Mouse (Mus musculus): ENCODE data around the gene Pdzd7. TPM values are rescaled to one million over a fixed set of nuclear protein-coding genes. Genes with fewer than 3 reads are reported as not detected.

Gene Pdzd7
- polyA plus RNA-seq, 1 experiment from 2014 or later = 0.62 TPM

GRCm38 (mm10) chr19:45021362-45021761 lies 24.2 kb downstream of the Pdzd7 start:
- H3K4me2 ChIP-seq (replicated peaks; ENCODE audit: low read depth, low read length) = no peak overlapping the region
- no peak for ATAC-seq (ENCODE audit: insufficient number of reproducible peaks, insufficient read depth, low FRiP score, low read depth)
- H3K9ac ChIP-seq (replicated peaks; ENCODE audit: low read depth, low read length) = no peak overlapping the region
- H3K27me3 ChIP-seq (ENCODE audit: control insufficient read depth, insufficient read depth, low read length) = no peaks in the 10 kb centered on the region
- H3K4me3 ChIP-seq (ENCODE audit: low read depth, low read length) = no peak overlapping the region
- no peaks in the 10 kb centered on the region for H3K9me3 ChIP-seq (ENCODE audit: control insufficient read depth, low read depth, low read length)
- H3K27ac ChIP-seq (ENCODE audit: low read length) = no peak overlapping the region
- H3K4me1 ChIP-seq (ENCODE audit: control insufficient read depth, insufficient read depth, low read length) = peaks cover 37% of the 10 kb centered on the region
- WGBS = 90% methylated on average over 15 of the region's 15 CpGs
- peaks cover 38% of the 10 kb centered on the region for H3K36me3 ChIP-seq (ENCODE audit: control insufficient read depth, insufficient read depth, low read length)

GRCm38 (mm10) chr19:45020348-45020747 lies 25.2 kb downstream of the Pdzd7 start:
- H3K4me1 ChIP-seq (ENCODE audit: control insufficient read depth, insufficient read depth, low read length) = peaks cover 37% of the 10 kb centered on the region
- WGBS = 55% methylated on average over 6 of the region's 6 CpGs
- H3K9me3 ChIP-seq (ENCODE audit: control insufficient read depth, low read depth, low read length) = no peaks in the 10 kb centered on the region
- peaks cover 28% of the 10 kb centered on the region for H3K36me3 ChIP-seq (ENCODE audit: control insufficient read depth, insufficient read depth, low read length)
- H3K4me3 ChIP-seq (ENCODE audit: low read depth, low read length) = no peak overlapping the region
- H3K9ac ChIP-seq (replicated peaks; ENCODE audit: low read depth, low read length) = no peak overlapping the region
- no peaks in the 10 kb centered on the region for H3K27me3 ChIP-seq (ENCODE audit: control insufficient read depth, insufficient read depth, low read length)
- H3K4me2 ChIP-seq (replicated peaks; ENCODE audit: low read depth, low read length) = peak overlapping the region; percentile 10; the same call in 1 of the 2 replicates
- H3K27ac ChIP-seq (ENCODE audit: low read length) = no peak overlapping the region
- no peak for ATAC-seq (ENCODE audit: insufficient number of reproducible peaks, insufficient read depth, low FRiP score, low read depth)

- no peak for ATAC-seq (ENCODE audit: insufficient number of reproducible peaks, insufficient read depth, low FRiP score, low read depth)
- H3K4me1 ChIP-seq (ENCODE audit: control insufficient read depth, insufficient read depth, low read length) = peaks cover 47% of the 10 kb centered on the region
- 0% methylated on average over 13 of the region's 13 CpGs for WGBS
These were observed 27.1 kb downstream of the Pdzd7 start for GRCm38 (mm10) chr19:45018351-45018831.

GRCm38 (mm10) chr19:45017909-45018308 lies 27.6 kb downstream of the Pdzd7 start:
- Histone ChIP-seq H3K4me2 (replicated peaks; ENCODE audit: low read depth, low read length) (peak overlapping the region; percentile 91), H3K9ac (replicated peaks; ENCODE audit: low read depth, low read length) (peak overlapping the region; percentile 76), H3K4me1 (ENCODE audit: control insufficient read depth, insufficient read depth, low read length) (peaks cover 47% of the 10 kb centered on the region), H3K4me3 (ENCODE audit: low read depth, low read length) (peak overlapping the region; percentile 87), H3K27me3 (ENCODE audit: control insufficient read depth, insufficient read depth, low read length) (no peaks in the 10 kb centered on the region), H3K36me3 (ENCODE audit: control insufficient read depth, insufficient read depth, low read length) (peaks cover 14% of the 10 kb centered on the region; the same call in 1 of the 2 replicates), H3K9me3 (ENCODE audit: control insufficient read depth, low read depth, low read length) (no peaks in the 10 kb centered on the region), H3K27ac (ENCODE audit: low read length) (peak overlapping the region; percentile 99)
- WGBS = under 1% methylated on average over 48 of the region's 48 CpGs
- ATAC-seq (ENCODE audit: insufficient number of reproducible peaks, insufficient read depth, low FRiP score, low read depth) = peak; percentile 69

More at GRCm38 (mm10) chr19:45018351-45018831, 27.1 kb downstream of the Pdzd7 start:
- Histone ChIP-seq H3K4me2 (replicated peaks; ENCODE audit: low read depth, low read length) (peak overlapping the region; percentile 91), H3K9ac (replicated peaks; ENCODE audit: low read depth, low read length) (peak overlapping the region; percentile 76), H3K9me3 (ENCODE audit: control insufficient read depth, low read depth, low read length) (no peaks in the 10 kb centered on the region), H3K27ac (ENCODE audit: low read length) (peak overlapping the region; percentile 99), H3K27me3 (ENCODE audit: control insufficient read depth, insufficient read depth, low read length) (no peaks in the 10 kb centered on the region), H3K4me3 (ENCODE audit: low read depth, low read length) (peak overlapping the region; percentile 87), H3K36me3 (ENCODE audit: control insufficient read depth, insufficient read depth, low read length) (peaks cover 15% of the 10 kb centered on the region; the same call in 1 of the 2 replicates)

- no peaks in the 10 kb centered on the region for H3K27me3 ChIP-seq (ENCODE audit: control insufficient read depth, insufficient read depth, low read length)
- peaks cover 9% of the 10 kb centered on the region; the same call in 1 of the 2 replicates for H3K36me3 ChIP-seq (ENCODE audit: control insufficient read depth, insufficient read depth, low read length)
- peaks cover 47% of the 10 kb centered on the region for H3K4me1 ChIP-seq (ENCODE audit: control insufficient read depth, insufficient read depth, low read length)
- peak; percentile 47 for ATAC-seq (ENCODE audit: insufficient number of reproducible peaks, insufficient read depth, low FRiP score, low read depth)
- H3K4me2 ChIP-seq (replicated peaks; ENCODE audit: low read depth, low read length) = peak overlapping the region; percentile 91
- peak overlapping the region; percentile 99 for H3K27ac ChIP-seq (ENCODE audit: low read length)
- peak overlapping the region; percentile 76; the same call in 1 of the 2 replicates for H3K9ac ChIP-seq (replicated peaks; ENCODE audit: low read depth, low read length)
- H3K4me3 ChIP-seq (ENCODE audit: low read depth, low read length) = peak overlapping the region; percentile 87
- 0% methylated on average over 21 of the region's 27 CpGs for WGBS
- no peaks in the 10 kb centered on the region for H3K9me3 ChIP-seq (ENCODE audit: control insufficient read depth, low read depth, low read length)
These were observed 28.2 kb downstream of the Pdzd7 start for GRCm38 (mm10) chr19:45017216-45017771.

- Histone ChIP-seq H3K4me1 (ENCODE audit: control insufficient read depth, insufficient read depth, low read length) (peaks cover 43% of the 10 kb centered on the region), H3K4me3 (ENCODE audit: low read depth, low read length) (peak overlapping the region; percentile 87), H3K9me3 (ENCODE audit: control insufficient read depth, low read depth, low read length) (no peaks in the 10 kb centered on the region), H3K27me3 (ENCODE audit: control insufficient read depth, insufficient read depth, low read length) (no peaks in the 10 kb centered on the region), H3K4me2 (replicated peaks; ENCODE audit: low read depth, low read length) (peak overlapping the region; percentile 91), H3K27ac (ENCODE audit: low read length) (peak overlapping the region; percentile 99), H3K9ac (replicated peaks; ENCODE audit: low read depth, low read length) (peak overlapping the region; percentile 28), H3K36me3 (ENCODE audit: control insufficient read depth, insufficient read depth, low read length) (peaks cover 7% of the 10 kb centered on the region; the same call in 1 of the 2 replicates)
- under 1% methylated on average over 17 of the region's 18 CpGs for WGBS
- peak; percentile 20; the same call in 1 of the 2 replicates for ATAC-seq (ENCODE audit: insufficient number of reproducible peaks, insufficient read depth, low FRiP score, low read depth)
These were observed 28.9 kb downstream of the Pdzd7 start for GRCm38 (mm10) chr19:45016341-45017215.

GRCm38 (mm10) chr19:45015518-45016281 lies 29.8 kb downstream of the Pdzd7 start:
- H3K9me3 ChIP-seq (ENCODE audit: control insufficient read depth, low read depth, low read length) = no peaks in the 10 kb centered on the region
- no peaks in the 10 kb centered on the region for H3K27me3 ChIP-seq (ENCODE audit: control insufficient read depth, insufficient read depth, low read length)
- H3K4me2 ChIP-seq (replicated peaks; ENCODE audit: low read depth, low read length) = peak overlapping the region; percentile 91
- H3K4me1 ChIP-seq (ENCODE audit: control insufficient read depth, insufficient read depth, low read length) = peaks cover 34% of the 10 kb centered on the region
- peak overlapping the region; percentile 99 for H3K27ac ChIP-seq (ENCODE audit: low read length)
- under 1% methylated on average over 34 of the region's 34 CpGs for whole genome bisulfite sequencing
- H3K9ac ChIP-seq (replicated peaks; ENCODE audit: low read depth, low read length) = peak overlapping the region; percentile 28
- H3K4me3 ChIP-seq (ENCODE audit: low read depth, low read length) = peak overlapping the region; percentile 87
- ATAC-seq (ENCODE audit: insufficient number of reproducible peaks, insufficient read depth, low FRiP score, low read depth) = no peak
- peaks cover 11% of the 10 kb centered on the region for H3K36me3 ChIP-seq (ENCODE audit: control insufficient read depth, insufficient read depth, low read length)

- Histone ChIP-seq H3K36me3 (ENCODE audit: control insufficient read depth, insufficient read depth, low read length) (peaks cover 18% of the 10 kb centered on the region), H3K27me3 (ENCODE audit: control insufficient read depth, insufficient read depth, low read length) (no peaks in the 10 kb centered on the region), H3K4me2 (replicated peaks; ENCODE audit: low read depth, low read length) (peak overlapping the region; percentile 91), H3K4me3 (ENCODE audit: low read depth, low read length) (peak overlapping the region; percentile 87), H3K9me3 (ENCODE audit: control insufficient read depth, low read depth, low read length) (no peaks in the 10 kb centered on the region), H3K4me1 (ENCODE audit: control insufficient read depth, insufficient read depth, low read length) (peaks cover 27% of the 10 kb centered on the region), H3K9ac (replicated peaks; ENCODE audit: low read depth, low read length) (peak overlapping the region; percentile 28; the same call in 1 of the 2 replicates), H3K27ac (ENCODE audit: low read length) (peak overlapping the region; percentile 99)
- peak; percentile 8; the same call in 1 of the 2 replicates for ATAC-seq (ENCODE audit: insufficient number of reproducible peaks, insufficient read depth, low FRiP score, low read depth)
- WGBS = 0% methylated on average over 25 of the region's 25 CpGs
These were observed 30.5 kb downstream of the Pdzd7 start for GRCm38 (mm10) chr19:45014981-45015402.
